Mouse (Mus musculus): ENCODE results near the gene Gja1.

The Gja1 gene

DNA sequence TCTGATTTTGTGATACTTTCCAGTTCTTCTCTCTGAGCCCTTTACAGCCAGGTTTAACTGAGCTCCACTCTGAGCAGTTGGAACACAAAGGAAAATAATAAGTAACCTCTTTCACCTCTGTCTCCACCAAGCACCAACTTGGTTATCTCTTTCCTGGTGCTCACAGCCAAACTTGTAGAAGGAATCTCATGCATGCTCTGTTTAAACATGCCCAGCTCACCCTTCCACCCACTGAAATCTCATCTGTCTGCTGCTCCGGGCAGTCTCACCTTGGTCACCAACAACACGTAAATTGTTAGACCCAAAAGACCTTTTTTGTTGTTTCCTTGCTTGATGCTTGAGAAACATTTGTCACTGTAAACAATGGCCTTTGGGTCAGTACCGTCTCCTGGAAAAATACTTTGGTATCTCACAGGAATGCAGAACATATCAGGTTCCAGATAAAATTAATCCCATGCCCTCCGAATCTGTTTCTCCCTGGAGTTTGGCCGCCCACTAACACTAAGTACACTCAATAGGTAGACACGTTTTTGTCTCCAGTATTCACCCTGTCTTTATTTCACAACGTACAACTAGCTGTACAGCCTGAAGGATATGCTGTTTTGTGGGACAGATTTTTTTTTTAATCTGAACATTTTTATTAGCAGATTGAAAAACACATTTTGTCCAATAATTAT, 38.9 kb downstream of the Gja1 start:
- DNase-seq (ENCODE audit: extremely low spot score, low read depth, low spot score) = no peak

DNA sequence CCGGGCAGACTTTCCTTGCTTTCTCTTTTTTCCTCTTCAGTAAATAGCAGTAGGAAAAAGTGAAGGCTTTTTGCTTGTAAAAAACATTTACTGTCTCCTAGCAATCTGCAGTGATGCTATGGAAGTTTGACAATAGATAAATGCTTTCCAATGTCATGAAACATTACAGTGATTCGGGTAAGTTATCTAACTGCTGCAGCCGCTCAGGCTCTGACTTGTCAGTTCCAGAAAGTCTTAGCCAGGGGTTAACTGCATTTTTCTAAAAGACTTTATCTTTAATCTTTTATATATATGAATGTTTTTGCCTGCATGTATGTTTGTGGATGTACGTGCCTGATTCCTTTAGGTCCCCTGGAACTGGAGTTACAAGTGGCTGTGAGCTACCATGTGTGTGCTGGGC, 45.4 kb downstream of the Gja1 start:
- no peak for DNase-seq (ENCODE audit: extremely low spot score, low read depth, low spot score)

DNA sequence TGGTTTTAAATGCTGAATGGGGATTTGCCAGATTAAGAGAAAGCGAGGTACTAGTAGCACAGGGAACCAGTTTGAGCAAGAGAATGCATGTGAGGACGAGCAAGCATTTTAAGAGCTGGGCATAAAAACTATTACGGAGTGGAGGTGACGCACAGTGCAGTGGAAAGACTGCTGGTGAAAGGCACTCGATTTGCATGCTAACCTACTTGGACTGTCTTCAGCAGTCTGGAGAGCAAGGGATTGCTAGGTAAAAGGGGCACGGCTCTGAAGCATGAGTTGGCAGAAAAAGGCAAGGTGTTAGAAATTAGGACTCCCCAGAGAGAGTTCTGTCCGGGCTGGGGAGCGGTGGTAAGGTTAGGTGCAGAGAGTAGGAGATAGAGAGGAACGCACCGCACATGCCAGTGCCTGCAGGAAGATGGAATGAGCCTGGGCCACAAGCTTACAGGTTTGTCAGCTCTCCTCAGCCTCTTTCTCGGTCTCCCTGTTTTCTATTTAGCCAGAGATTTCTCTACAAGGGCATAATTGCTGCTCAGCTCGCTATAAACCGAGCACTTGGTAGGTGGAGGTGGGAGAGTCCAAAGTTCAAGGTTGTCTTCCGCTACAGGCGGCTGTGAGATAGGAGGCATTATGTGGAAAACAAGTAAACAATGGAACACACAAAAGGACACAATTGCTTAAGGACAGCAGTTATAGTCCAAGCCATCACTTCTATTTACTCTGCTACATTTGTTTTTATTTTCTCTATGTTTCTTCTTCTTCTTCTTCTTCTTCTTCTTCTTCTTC, 48.1 kb downstream of the Gja1 start:
- no peak for DNase-seq (ENCODE audit: extremely low spot score, low read depth, low spot score)

DNA sequence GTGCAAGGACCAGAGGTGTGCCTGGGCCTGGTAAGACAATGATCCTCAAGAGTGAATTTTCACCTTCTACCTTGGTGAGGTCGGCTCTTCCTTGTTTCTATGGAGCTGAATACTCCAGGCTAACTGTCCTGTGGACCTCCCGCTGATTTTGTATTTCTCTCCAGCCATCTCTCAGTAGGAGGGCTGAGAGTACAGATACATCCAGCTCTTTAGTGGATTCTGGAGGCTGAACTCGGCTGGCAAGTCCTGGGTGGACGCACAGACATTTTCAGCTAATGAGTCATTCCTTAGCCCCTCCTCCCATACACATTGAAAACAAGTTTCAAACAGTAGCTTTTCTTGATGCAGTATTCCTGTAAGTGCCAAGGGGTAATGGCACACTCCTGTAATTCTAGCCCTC, 49.2 kb downstream of the Gja1 start:
- DNase-seq (ENCODE audit: extremely low spot score, low read depth, low spot score) = no peak

DNA sequence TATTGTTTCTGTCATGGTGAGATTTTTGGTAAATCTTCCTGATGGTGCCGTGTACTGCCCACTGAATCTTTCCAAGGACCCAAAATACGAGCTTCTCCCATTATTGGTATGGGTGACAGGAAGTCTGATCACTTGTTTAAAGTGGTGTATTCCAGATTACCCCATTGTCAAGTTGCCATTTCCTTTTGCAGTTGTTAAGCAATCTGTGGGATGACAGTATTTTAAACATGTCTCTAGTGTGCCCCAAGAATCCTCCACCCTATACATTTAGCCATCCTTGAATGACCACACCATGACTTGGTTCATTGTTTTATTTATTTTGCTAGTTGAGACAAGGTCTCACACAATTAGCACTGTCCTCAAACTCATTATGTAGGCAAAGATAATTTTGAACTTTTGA, 50.3 kb downstream of the Gja1 start:
- DNase-seq (ENCODE audit: extremely low spot score, low read depth, low spot score) = no peak

DNA sequence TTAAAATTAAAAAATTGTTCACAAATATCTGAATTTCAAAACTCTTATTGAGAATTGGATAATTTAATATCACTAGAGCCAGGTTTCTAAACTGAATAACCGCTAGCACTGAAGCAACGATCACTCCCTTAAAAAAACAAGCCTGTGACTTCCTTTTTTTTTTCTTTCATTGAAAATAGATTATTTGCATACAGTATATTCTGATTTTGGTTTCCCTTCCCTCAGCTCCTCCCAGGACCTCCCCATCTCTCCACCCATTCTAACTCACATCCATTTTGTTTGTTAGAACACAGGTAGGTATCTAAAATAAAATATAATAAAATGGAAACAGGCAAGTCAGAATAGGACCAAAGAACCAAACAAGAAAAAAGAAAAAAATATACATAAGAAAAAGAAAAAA, 50.7 kb downstream of the Gja1 start:
- DNase-seq (ENCODE audit: extremely low spot score, low read depth, low spot score) = no peak

DNA sequence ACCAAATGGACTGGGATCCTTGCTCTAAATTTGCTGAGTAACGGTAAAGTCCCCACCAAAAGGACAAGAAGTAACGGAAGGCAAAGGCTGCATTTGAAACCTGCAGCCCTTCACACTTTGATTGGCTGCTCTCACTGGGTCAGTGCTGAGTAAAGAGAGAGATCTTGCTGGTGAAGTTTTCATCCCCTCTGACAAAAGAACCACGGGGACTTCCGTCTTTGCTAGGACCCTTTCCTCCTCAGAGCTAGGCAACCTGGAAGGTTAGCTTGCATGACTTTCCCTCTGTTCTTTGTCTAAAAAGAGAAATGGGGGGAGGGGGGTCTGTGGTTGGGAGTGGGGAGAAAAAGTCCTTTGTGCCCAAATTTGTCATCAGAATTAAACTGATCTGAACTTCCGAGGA, 51.9 kb downstream of the Gja1 start:
- DNase-seq (ENCODE audit: extremely low spot score, low read depth, low spot score) = no peak

DNA sequence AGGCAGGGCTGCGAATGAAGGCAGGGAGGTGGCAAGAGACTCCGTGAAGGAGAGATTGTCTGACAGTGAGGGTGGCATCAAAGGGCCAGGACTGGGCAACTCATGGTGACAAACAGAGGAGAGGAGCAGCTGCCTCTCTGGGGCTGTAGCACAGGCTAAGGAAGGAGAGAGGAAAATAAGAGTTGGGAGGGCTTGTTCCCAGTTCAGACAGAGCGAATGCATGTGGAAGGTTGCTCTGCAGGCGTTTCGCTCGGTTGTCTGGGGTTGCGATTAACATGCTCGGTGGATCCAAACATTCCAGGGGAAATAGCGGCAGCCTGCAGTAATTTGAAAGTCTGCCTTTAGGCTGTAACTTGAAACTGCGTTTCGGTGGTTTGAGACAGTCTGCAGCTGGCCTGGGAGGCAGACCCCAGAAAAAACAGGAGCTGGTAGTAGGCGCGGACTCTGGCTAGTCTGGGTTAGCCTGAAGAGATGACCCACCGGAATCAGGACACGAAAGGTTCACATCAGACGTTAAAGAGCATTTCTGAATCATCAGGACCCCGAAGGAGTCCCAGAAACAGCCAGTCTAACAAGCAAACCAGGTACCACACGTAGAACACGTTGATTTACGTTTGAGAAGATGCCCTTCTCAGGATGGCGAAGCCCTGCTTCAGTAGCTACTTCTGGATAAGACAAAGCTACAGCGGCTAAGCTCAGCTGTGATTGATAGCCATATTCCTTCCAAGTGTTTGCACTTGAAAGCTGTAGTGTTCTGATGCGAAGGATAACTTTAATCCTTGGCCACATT, 54.7 kb downstream of the Gja1 start:
- DNase-seq (ENCODE audit: extremely low spot score, low read depth, low spot score) = peak; percentile 70

DNA sequence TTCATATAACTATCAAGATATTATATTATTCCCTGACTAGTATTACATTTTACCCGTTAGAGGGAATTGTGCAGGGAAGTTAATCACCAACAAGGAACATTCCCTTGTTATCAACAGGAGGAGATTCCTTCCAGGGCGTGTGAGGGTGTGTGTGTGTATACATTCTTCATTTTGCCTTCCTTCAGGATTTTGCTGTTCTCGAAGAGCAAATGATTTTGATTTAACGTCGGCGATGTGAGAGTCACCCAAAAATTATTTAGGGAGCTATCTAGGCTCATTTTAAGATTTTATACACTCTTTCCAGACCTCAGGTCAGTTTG, 55.2 kb downstream of the Gja1 start:
- no peak for DNase-seq (ENCODE audit: extremely low spot score, low read depth, low spot score)

DNA sequence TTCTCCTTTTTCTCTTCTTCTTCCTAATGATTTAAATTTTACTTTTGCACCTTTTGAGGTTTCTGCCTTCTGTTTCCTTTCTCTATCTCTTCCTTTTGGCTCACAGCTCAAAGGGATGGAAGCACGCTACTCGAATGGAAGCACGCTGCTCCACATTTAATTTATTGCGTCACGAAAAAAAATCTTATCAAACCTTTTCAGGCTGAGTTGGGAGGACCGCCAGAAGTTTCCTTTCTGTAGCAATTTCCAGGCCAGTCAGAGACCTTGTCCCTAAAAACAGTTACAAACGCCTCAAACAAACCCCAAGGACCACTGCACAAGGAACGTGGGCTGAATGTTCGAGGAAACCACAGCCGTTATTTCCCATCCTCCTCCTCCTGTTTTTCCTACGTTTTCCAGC, 60.2 kb downstream of the Gja1 start:
- no peak for DNase-seq (ENCODE audit: extremely low spot score, low read depth, low spot score)

DNA sequence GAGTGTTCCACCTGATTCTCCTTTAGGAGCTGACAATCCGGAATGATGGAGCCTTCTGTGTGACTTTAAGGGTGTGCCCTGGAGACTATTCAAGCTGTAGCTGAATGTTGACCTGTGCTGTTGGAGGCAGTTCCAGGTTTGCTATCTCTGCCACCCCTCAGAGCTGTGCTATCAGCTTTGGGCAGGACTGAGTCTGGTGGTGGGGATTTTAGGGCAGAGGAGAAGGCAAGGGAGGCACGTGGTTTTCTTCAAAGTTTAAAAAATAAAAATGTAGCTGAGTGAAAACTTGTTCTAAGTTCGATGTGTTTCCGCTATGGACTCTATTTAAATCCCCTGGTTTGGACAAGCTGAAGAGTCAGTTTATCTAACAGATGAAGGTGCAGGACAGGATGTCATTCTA, 62.5 kb downstream of the Gja1 start:
- DNase-seq (ENCODE audit: extremely low spot score, low read depth, low spot score) = no peak

DNA sequence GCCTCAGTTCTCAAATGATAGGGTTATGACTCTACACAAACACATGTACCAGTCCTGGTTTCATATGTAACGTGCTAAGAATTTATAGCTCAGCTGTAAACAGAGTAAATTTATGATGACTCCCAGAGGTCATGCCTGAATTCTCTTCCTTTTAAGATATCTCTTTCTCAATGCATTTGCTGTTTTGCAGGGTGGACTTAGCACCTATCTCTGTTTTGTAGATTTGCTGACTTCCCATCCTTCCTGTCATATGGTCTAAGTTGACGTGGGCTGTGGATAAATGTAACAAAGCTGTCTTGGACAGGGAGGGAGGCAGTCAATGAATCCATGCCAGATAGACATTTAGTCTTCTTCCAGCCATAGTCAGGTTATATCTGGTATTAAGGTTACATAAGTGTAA, 67.3 kb downstream of the Gja1 start:
- no peak for DNase-seq (ENCODE audit: extremely low spot score, low read depth, low spot score)

DNA sequence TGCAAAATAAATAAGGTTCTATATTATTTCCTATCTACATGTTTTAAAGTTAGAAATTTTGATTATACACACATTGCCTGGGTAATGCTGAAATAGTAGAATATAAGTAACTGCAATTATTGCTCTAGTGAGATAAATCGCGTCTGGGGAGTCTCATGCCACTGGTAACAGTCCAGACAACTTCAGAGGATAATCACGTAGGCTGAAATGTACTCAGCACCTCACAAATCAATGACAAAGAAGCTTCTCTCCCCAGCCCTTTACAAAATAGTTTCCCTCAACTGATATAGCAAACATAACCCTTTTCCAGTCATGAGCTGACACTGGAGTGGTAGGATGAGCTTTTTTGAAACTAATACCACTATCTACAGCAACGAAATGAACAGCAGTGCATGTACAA, 71.9 kb downstream of the Gja1 start:
- DNase-seq (ENCODE audit: extremely low spot score, low read depth, low spot score) = no peak

Data from hindlimb bud, embryonic 11.5 days (tissue).